Mouse (Mus musculus) adrenal gland, postnatal 14 days (tissue): ENCODE data around the gene Tex33. TPM values are rescaled to one million over a fixed set of nuclear protein-coding genes. Genes with fewer than 3 reads are reported as not detected.

Experiments used
- microRNA-seq, 2 experiments: library from miRNA; unstranded; fragments of <30 nt; microRNA quantifications; one replicate each; pipeline ENCODE4 v1.2.0; 2021
- total RNA-seq: library from RNA; stranded (reverse); gene quantifications from 2 replicates; pipeline ENCODE4 v1.2.3, GENCODE M21; 2021

The Tex33 gene
- total RNA-seq, 1 experiment from 2014 or later, result not detected

Small RNAs within 50 kb of the gene (microRNA-seq; reads per million reads assigned to microRNA genes)
- 0 reads per million in 2 experiments for gene Mir7676-2

Other genes with a start within 250 kb of the Tex33 start
- gene Ift27, start 221.8 kb downstream of the Tex33 start, total RNA-seq, result 17.2 and 18.4 TPM in 2 replicates
- 0.94 TPM in 1 of 2 replicates, not detected in the other for gene Pvalb, start 189.5 kb downstream of the Tex33 start, total RNA-seq
- 2.4 and 5.5 TPM in 2 replicates for gene Ncf4, start 151.1 kb downstream of the Tex33 start, total RNA-seq
- 0.59 and 14.0 TPM in 2 replicates for gene Csf2rb2, start 90.2 kb downstream of the Tex33 start, total RNA-seq
- 5.9 and 27.2 TPM in 2 replicates for gene Csf2rb, start 70.2 kb downstream of the Tex33 start, total RNA-seq
- 167 and 212 TPM in 2 replicates for gene Tst, start 10.0 kb upstream of the Tex33 start, total RNA-seq
- gene Mpst, start 10.5 kb upstream of the Tex33 start, total RNA-seq, result 43.6 and 57.0 TPM in 2 replicates
- gene Kctd17, start 32.7 kb upstream of the Tex33 start, total RNA-seq, result 83.4 and 88.8 TPM in 2 replicates
- gene Tmprss6, start 72.7 kb upstream of the Tex33 start, total RNA-seq, result 2.9 and 37.6 TPM in 2 replicates
- gene Il2rb, start 99.4 kb upstream of the Tex33 start, total RNA-seq, result 0.41 and 4.2 TPM in 2 replicates
- gene C1qtnf6, start 135.5 kb upstream of the Tex33 start, total RNA-seq, result 53.4 and 69.2 TPM in 2 replicates
- 0.56 and 0.98 TPM in 2 replicates for gene Sstr3, start 148.8 kb upstream of the Tex33 start, total RNA-seq
- 9.0 and 44.5 TPM in 2 replicates for gene Rac2, start 176.9 kb upstream of the Tex33 start, total RNA-seq
- gene Cyth4, start 201.1 kb upstream of the Tex33 start, total RNA-seq, result 4.6 and 12.8 TPM in 2 replicates